Mouse (Mus musculus): ENCODE results near the gene Lyve1. TPM values are rescaled to one million over a fixed set of nuclear protein-coding genes. Genes with fewer than 3 reads are reported as not detected.

Lyve1 gene
- total RNA-seq, 2 experiments from 2014 or later, result not detected

DNA sequence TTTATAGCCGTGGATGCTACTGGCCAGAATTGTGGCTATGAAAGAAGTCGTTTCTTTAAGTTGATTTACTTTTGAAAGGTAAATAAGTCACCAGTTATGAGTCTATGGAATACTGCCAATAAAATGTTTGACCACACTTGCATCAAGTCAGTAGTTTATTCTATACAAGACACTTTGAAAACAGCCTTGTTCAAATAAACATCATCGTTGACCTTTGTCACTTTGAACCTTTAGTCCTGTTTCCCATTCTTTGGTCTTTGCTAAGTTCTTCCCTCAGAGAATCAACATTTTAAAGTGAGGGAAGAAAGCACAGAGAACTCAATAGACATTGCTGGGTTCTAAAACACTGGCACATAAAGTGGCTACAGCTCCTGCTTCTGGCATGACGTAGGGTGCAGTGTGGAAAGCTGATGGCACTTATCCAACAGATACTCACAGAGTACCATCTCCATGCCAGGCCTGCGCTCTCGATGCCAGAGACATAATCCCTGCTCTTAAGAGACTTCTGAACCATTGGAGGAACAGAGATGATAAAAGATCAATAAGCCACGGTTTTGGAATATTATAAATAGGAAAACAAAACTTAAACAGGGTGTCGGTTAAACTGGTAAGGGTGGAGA is 8.0 kb downstream of the Lyve1 start:
- no peak for ATAC-seq (replicated peaks; ENCODE audit: low FRiP score, poor library complexity, severe bottlenecking)

DNA sequence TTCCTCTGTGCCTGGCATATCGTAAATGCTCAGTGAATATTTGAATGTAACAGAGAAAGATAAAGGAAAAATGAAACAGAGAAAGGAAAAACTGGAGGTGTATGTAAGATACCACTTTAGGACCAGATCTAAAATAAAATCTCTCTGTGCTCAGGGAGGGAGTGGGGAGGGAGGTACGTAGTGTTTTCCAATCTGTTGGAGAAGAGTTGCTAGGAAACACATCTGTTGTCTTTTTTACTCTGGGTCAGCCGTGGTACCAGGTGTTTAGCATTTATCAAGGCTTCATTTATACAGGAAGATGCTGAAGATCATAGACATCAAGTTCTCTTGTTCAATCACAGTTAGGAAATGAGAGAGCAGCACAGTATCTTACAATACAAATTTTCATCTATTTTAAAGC is 8.5 kb downstream of the Lyve1 start:
- ATAC-seq (replicated peaks; ENCODE audit: low FRiP score, poor library complexity, severe bottlenecking), result no peak

DNA sequence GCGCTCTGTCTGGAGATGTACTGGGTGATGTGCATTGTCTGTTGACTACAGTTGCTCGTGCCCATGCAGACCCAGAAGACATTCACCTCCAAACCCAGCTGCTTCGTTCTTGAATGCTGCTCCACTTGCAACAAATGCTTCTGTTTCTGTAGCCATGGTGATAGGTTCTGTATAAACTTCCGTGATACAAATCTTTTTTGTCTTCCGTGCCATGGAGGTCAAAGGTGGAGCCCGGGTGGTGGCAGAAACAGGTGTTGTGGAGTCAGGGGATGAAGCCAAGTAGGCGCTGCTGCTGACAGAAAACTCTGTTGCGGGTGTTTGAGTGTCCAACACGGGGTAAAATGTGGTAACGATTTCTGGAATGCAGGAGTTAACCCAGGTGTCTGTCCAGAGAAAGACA is 9.4 kb downstream of the Lyve1 start:
- ATAC-seq (replicated peaks; ENCODE audit: low FRiP score, poor library complexity, severe bottlenecking), result no peak

DNA sequence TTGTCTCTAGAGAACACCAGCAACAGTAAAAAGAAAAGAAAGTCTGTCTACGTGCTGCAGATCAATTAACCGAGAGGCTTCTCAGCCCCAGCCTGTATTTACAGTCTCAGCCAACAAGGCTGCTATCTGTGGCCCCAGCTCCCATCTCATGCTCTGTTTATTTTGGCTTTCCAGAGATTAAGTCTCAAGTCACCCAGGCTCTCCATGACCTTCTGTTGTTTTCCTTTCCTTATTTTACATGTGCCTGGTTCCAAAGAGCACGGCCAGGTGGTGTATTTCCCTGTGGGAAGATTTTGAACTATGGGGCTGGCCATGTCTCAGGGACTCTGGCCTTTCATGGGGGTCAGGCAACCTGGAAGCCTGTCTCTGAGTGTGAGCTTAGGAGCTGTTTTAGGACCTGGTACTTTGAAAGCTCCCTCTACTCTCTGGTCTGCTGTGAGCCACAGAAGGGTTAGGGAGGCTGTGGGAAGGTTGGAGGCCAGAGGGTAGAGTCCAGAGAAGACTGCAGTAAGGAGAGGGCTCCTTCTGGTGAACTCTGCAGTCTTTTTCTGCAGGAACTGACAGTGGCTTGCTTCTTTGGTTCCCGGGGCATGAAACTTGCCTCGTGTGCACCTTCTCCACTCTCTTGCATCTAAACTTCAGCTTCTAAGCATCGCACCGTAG is 11.4 kb downstream of the Lyve1 start:
- no peak; the same call in 1 of the 2 replicates for ATAC-seq (replicated peaks; ENCODE audit: low FRiP score, poor library complexity, severe bottlenecking)

DNA sequence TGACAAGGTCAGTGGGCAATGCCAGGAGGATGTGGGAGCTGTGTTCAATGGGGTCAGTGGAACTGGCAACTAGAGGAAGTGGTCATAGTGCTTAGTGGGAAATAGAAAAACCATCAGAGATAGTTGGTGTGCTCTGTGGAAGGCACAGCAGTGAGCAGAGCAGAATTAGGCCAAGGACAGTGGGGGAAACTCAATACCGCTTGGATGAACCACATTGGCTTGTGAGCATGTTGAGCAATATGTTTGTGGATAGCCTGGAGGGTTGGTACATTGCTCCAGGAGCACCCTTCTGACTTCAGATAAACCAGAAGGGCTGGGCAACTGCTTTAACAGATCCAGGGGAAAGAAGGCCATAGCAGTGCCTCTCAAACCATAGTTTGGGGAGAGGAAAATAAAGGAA is 14.7 kb downstream of the Lyve1 start:
- ATAC-seq (replicated peaks; ENCODE audit: low FRiP score, poor library complexity, severe bottlenecking), result no peak

DNA sequence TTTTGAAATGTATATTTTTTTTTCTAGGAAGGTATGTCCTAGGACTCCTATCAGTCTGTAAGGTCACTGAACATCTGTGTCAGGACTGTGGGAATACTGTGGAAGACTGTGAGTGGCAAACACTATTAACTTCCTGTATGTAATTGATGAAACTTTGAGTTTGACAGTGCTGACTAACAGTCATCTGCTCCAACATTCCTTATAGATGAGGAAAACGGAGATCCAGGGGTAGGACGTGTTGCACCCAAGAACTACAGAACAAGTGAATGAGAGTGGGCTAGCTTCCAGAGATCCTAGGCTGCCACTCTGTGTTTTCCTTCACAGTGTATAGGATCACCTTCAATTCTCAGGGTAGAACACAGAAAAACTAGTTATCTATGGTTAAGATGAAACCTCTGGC is 15.7 kb downstream of the Lyve1 start:
- ATAC-seq (replicated peaks; ENCODE audit: low FRiP score, poor library complexity, severe bottlenecking), result no peak

DNA sequence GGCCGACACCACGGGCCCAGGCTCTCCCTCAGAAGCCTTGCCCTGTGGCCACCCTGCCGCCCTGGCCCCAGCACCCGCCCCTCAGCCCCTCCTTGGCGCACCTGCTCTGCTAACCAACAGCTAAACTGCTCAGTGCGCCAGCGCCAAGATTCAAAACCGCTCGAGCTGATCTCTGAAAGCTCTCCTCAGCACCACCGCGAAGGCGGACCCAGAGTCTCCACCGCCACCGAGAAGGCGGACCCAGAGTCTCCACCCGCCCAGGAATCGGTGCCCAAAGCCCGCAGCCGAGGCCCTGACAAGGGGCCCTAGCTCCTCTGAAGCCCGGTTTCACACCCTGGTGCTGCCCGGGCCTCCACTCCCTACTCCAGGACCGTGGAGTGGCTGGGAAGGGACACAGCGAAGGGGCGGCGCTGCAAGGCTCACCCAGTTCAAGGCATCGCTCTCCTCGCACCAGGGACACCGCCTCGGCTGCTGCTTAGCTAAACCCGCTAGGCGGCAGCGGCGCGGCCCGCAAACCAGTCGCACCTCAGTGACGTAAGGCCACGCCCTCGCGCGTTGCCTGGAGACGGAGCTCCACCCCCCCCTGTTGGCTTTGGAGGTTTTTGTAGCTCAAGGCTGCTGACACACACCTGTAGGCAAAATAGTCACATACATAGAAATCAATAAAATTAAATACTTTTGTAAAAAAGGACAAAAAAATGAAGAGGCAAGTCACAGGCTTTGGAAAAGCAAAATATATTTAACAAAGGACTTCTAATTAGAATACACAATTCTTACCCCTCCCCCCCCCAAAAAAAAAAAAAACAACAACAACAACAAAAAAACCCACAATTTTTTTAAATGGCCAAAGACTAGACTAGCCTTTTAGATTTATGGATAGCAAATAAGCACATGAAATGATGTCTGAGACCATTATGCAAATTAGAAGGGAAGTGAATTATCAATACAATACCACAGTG is 18.8 kb downstream of the Lyve1 start, which contains the start of gene Rnf141:
Rnf141 (minus strand) TSS at position 542 of the 959 bp plus-strand sequence.
- peak; percentile 94 for ATAC-seq (replicated peaks; ENCODE audit: low FRiP score, poor library complexity, severe bottlenecking)

DNA sequence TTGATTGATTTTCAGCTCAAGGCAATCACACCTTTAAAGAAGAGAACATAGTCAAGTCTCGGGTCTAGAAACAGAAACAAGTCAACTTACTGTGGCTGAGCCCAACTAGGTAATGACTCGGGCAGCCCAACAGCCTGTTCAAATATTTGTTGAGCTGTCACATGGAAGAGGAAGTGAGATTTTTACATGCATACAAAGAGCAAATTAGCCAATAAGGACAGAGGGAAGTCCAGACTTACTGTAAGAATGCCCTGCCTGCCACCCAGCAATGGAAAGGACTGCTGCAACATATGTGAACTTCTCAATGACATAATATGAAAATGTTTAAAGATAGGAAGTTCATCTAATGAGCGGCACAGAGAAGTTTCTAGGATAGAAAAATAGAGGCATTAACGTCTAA is 22.7 kb downstream of the Lyve1 start:
- no peak for ATAC-seq (replicated peaks; ENCODE audit: low FRiP score, poor library complexity, severe bottlenecking)

DNA sequence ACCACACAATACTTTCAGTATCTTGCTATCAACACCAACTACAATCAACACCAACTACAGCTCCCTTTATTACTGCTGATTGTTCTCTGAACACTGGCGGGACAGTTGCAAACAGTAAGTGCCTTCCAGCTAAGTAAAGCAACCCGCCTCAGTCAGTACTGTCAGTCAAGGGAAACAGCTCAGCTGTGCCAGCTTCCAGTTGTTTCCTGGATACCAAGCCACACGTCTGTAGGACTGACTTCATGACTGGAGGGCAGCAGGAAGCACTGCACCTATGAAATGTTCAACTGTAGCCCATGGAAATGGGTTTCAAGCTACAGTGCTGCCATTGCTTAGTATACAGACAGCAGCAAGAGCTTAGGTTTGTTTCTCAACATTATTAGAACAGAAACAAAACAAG is 28.5 kb downstream of the Lyve1 start:
- no peak for ATAC-seq (replicated peaks; ENCODE audit: low FRiP score, poor library complexity, severe bottlenecking)

DNA sequence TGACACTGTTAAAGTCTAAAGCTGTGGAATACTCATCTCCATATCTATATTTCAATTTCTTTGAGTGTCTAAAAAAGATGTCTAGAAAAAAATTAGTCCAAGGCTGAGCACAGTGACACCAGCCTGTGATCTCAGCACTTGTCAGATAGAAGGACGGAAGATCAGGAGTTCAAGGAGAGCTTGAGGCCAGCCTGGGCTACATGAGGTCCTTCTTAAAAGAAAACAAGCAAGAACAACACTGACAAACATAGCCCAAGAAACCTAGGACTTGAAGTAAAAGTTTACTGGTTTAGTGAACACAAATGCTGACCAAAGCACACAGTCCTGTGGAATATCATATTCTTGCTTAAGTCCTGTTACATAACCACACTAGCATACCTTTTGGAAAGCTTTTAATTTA is 29.0 kb downstream of the Lyve1 start:
- ATAC-seq (replicated peaks; ENCODE audit: low FRiP score, poor library complexity, severe bottlenecking), result no peak

DNA sequence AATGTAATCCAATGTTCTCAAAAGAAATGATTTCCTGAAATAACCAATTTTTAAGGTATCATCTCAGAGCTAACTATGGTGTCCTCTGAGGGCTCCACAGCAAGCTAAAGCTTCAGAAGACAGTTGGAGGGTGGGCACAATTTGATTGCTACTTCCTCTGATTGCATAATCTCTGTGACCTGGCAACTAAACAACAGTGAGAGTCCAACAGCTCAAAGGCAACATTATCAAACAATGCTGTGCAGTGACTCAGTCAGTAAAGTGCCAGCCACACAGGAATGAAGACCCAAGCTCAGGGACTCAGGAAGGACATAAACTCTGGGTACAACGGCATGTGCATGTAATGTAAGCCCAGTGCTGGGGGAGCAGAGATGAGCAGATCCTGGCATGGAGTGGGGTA is 30.0 kb downstream of the Lyve1 start:
- no peak for ATAC-seq (replicated peaks; ENCODE audit: low FRiP score, poor library complexity, severe bottlenecking)

DNA sequence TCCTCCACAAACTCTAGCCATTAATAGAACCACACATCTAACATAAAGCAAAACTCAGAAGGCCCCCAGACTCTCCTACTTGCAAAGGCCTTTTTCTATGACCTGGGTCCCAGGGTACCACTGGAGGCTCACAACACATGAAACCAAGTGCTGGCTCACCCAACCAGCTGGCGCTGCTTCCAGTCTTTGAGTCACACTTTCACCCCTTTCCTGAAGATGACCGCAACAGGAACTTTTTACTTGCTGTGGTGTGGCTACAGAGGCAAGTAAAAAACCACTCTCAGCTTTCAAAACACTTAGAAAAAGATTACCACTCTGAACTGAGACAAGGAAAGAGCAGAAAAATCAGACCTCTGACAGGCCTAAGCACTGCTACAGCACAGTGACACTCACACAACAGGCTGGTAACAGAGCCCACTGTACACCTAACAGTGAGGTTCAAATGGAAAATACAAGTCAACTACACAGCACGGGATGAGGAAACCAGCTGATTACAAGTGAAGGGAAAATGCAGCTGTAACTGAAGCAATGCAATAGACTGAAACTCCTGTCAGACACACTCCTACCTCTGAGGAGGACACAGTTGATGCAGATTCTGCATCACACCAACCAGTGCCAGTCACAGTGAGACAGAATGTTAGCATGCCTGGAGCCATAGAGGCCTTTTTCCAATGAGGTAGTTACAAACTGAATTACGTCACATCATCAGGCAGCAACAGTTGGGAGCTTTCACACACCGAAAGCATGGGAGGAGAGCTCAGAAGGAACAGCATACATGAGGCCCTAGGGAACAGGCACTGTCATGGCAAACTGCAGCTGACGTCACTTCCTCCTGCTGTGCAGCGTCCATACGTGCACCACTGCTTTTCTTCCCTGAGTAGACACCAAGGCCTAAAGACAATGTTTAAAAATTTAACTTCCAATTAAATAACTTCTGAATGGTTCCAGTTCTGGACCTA is 38.8 kb downstream of the Lyve1 start:
- ATAC-seq (replicated peaks; ENCODE audit: low FRiP score, poor library complexity, severe bottlenecking), result no peak

DNA sequence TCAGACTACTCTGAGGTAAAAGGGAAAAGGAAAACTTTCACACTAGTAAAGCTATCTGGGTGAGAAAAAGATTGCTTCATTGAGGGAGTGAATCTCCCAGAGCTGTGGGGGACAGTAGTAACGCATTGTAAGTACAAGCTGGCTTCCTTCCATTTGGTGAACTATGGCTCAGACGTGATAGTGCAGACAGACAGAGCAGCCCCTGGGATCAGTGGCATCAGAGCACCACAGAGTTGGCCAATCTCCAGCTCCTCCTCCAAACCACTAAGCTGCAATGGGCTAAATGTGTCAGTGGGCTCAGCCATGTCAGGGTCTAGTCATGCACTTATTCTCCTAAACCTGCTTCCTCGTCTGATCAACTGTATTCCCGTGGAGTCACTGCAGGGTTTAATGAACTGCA is 39.4 kb downstream of the Lyve1 start:
- 0 out of 2 replicates have a peak, but pooled peaks have one; percentile 35 for ATAC-seq (replicated peaks; ENCODE audit: low FRiP score, poor library complexity, severe bottlenecking)

DNA sequence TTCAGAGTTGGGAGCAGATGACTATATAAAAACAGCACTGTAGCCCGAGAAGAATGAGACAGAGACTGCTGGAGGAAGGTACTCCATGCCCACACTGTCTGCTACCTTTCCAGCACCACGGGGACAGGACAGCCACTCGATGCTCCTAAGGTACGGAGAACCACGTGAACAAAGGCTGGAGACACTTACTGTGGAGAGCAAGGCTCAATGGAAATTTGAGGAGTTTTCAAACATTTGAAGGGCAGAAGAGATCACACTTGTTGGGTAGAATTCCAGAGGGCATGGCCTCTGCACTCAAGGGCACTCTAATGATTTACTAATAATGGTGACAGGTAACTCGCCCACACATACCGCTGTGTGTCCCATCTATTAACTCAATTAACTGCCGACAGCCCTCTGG is 40.0 kb downstream of the Lyve1 start:
- no peak for ATAC-seq (replicated peaks; ENCODE audit: low FRiP score, poor library complexity, severe bottlenecking)

DNA sequence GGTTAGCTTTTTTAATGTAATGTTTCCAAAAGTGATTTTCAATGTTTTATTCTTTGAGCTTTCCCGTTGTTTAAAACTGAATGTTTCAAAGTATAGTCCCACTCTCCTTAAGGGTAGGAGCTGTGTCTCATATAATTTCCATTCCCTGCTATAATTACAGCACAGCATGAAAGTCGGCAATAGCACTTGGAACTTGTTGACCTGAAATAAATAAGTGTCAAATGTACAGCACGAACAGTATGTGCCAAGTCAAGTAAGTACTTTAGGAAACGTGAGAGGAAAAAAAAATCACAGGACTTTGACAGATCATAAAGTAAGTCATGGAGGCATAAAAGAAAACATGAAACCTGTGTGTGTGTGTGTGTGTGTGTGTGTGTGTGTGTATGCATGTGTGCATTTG is 41.0 kb downstream of the Lyve1 start:
- no peak for ATAC-seq (replicated peaks; ENCODE audit: low FRiP score, poor library complexity, severe bottlenecking)

DNA sequence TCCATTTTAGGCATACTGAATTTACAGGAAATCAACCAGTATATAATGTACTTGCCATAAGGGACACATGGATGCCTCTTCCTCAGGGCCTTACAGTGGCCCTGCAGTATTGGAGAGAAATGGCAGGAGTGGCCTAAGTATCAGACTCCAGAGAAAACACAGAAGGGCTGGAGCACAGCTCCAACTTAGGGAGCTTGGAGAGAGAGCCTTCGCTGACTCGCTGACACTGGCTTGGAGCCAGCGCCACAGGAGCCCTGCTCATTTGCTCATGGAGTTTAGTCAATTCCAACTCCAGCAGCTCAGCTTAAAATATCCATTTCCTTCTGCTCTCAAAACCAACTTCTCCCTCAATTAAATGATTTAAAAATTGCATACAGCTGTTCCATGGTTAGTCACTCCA is 41.4 kb downstream of the Lyve1 start:
- no peak for ATAC-seq (replicated peaks; ENCODE audit: low FRiP score, poor library complexity, severe bottlenecking)

DNA sequence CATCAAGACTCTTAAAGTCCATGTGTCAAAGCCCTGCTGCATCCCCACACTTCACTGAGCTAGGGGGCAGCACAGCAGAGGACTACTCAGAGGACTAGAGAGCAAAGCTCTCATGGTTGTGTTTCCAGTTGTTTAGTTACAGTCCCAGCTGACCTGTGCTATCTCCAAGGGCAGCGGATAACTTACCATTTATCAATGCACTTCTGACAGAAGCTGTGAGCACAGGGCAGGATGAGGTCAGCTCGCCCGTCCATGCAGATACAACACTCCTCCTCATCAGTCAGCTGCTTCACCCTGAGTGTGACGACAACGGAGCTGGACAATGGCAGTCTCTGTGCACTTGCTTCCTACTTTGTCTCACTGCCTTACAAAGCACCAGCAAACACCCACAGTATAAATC is 42.0 kb downstream of the Lyve1 start:
- no peak for ATAC-seq (replicated peaks; ENCODE audit: low FRiP score, poor library complexity, severe bottlenecking)

DNA sequence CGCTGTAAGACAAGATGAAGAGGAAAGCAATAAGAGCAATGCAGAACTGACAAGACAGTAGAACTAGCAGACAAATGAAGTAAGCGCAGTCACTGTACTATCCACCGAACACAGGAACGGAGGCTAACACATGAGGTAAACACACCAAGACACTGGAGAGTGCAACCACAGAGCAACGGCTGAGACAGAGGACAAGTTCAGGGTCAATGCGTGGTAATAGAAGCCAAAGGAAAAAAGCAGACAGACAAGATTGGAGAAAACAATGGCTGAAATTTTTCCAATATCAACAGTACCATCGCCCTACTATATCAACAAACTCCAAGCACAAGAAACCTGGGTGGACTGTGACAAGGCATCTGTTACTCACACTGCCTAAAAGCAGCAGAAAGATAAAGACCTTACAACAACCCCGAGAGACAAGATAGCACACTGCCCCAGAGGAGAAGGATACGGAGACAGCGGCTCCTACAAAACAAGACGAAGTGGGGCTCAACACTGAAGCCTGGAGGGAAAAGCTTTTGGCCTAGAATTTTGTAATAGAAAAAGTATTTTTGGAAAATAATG is 44.2 kb downstream of the Lyve1 start:
- ATAC-seq (replicated peaks; ENCODE audit: low FRiP score, poor library complexity, severe bottlenecking), result peak; percentile 69

DNA sequence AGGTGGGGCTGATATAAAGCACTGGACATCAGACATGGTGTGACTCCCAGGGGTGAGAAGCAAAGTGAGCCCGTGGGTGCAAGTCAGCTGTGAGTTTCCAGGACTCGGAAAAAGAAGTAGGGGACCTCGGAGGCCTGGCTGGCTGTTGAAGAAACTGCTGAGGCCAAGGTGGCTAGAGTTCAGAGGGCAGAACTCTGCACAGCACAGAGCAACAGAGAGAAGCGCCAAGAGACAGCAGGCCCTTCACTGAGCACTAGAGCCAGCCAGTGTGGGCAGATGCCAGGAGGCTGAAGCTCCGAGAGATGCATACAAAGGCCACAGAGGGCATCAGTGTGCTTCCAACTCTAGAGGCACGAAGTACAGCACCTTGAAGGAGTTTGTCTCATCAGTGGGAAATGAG is 44.8 kb downstream of the Lyve1 start:
- no peak; the same call in 1 of the 2 replicates for ATAC-seq (replicated peaks; ENCODE audit: low FRiP score, poor library complexity, severe bottlenecking)

All from erythroid progenitor cell, adult 5-6 weeks (primary cell).